Mouse (Mus musculus): ENCODE measurements around the gene Fcho2. TPM values are rescaled to one million over a fixed set of nuclear protein-coding genes. Genes with fewer than 3 reads are reported as not detected.

The Fcho2 gene
- polyA plus RNA-seq, 1 experiment from 2014 or later: 37.5 TPM

DNA sequence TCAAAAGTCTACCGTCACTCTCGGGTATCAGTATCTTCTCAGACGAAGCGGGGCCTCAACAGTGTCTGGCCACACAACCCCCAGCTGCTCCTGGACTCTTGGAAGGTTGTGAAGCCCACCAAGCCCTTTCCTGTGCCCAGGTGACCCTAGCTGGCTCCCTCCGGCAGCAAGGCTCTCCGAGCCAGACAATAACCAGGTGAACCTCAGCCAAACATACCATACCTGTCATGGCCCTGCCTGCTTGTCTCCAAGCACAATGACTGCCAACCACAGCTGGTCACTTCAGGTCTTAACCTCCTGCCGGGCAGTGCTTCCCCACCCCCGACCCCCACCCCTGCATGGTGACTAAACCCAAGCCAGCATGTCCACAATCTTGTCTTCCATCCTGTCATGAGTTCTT, 112.9 kb downstream of the Fcho2 start:
- no peak overlapping the region for H3K4me2 ChIP-seq (replicated peaks; ENCODE audit: low read depth, low read length)
- H3K9me3 ChIP-seq (ENCODE audit: low read length): no peaks in the 10 kb centered on the region
- H3K27me3 ChIP-seq (ENCODE audit: insufficient read depth, low read length): no peaks in the 10 kb centered on the region
- no peak overlapping the region for H3K4me3 ChIP-seq (ENCODE audit: low read length)
- H3K4me1 ChIP-seq (ENCODE audit: insufficient read depth, low read length): peaks cover 3% of the 10 kb centered on the region; the same call in 1 of the 2 replicates
- 84% methylated on average over 8 of the region's 8 CpGs for WGBS
- no peak overlapping the region for H3K27ac ChIP-seq (ENCODE audit: low read length)
- no peak overlapping the region for H3K9ac ChIP-seq (replicated peaks; ENCODE audit: low read length)
- no peaks in the 10 kb centered on the region for H3K36me3 ChIP-seq (ENCODE audit: insufficient read depth, low read length)
- ATAC-seq (ENCODE audit: low FRiP score, low TSS enrichment): no peak

GRCm38 (mm10) chr13:98701309-98701675, 114.0 kb downstream of the Fcho2 start:
- H3K4me2 ChIP-seq (replicated peaks; ENCODE audit: low read depth, low read length): no peak overlapping the region
- 86% methylated on average over 5 of the region's 5 CpGs for WGBS

GRCm38 (mm10) chr13:98700661-98701308, 114.5 kb downstream of the Fcho2 start:
- H3K36me3 ChIP-seq (ENCODE audit: insufficient read depth, low read length): no peaks in the 10 kb centered on the region
- no peak overlapping the region for H3K9ac ChIP-seq (replicated peaks; ENCODE audit: low read length)
- WGBS: 62% methylated on average over 10 of the region's 10 CpGs
- H3K27me3 ChIP-seq (ENCODE audit: insufficient read depth, low read length): 0 out of 2 replicates have a peak, but pooled peaks cover 2% of the 10 kb centered on the region
- ATAC-seq (ENCODE audit: low FRiP score, low TSS enrichment): no peak
- no peaks in the 10 kb centered on the region for H3K9me3 ChIP-seq (ENCODE audit: low read length)
- H3K4me3 ChIP-seq (ENCODE audit: low read length): no peak overlapping the region
- peak overlapping the region; percentile 6; the same call in 1 of the 2 replicates for H3K27ac ChIP-seq (ENCODE audit: low read length)
- H3K4me1 ChIP-seq (ENCODE audit: insufficient read depth, low read length): peaks cover 3% of the 10 kb centered on the region
- no peak overlapping the region for H3K4me2 ChIP-seq (replicated peaks; ENCODE audit: low read depth, low read length)

More at GRCm38 (mm10) chr13:98701309-98701675, 114.0 kb downstream of the Fcho2 start:
- Histone ChIP-seq H3K9ac (replicated peaks; ENCODE audit: low read length) (no peak overlapping the region), H3K4me1 (ENCODE audit: insufficient read depth, low read length) (peaks cover 3% of the 10 kb centered on the region; the same call in 1 of the 2 replicates), H3K27ac (ENCODE audit: low read length) (peak overlapping the region; percentile 6; the same call in 1 of the 2 replicates), H3K36me3 (ENCODE audit: insufficient read depth, low read length) (no peaks in the 10 kb centered on the region), H3K9me3 (ENCODE audit: low read length) (no peaks in the 10 kb centered on the region), H3K27me3 (ENCODE audit: insufficient read depth, low read length) (no peaks in the 10 kb centered on the region), H3K4me3 (ENCODE audit: low read length) (no peak overlapping the region)
- no peak for ATAC-seq (ENCODE audit: low FRiP score, low TSS enrichment)

DNA sequence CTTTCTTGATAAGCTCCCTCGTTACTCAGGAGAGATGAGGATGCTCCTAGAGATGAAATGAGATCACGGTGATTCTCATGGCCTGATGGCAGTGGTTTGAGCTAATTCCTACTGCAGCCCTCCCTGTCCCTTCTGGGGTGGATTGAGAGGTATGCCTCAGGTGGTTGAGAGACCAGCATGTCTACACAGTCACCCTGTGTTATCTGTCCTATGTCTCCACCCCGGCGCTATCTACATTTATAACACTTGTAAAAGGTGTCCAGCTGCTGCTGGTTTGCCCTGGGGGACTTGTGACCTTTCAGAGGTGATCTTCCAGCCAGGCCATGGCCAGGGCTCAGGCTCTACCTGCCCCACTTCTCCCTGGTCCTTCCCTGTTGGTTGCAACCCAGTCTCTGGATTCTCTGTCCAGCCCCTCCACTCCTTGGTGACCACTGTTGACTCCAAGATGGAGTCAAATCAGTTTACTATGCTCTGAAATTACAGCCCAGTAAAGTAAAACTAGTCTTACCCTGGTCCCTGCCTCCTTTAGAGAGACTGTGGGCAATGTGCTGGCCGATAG, 115.2 kb downstream of the Fcho2 start:
- Histone ChIP-seq H3K9ac (replicated peaks; ENCODE audit: low read length) (no peak overlapping the region), H3K36me3 (ENCODE audit: insufficient read depth, low read length) (no peaks in the 10 kb centered on the region), H3K27ac (ENCODE audit: low read length) (no peak overlapping the region; the same call in 1 of the 2 replicates), H3K9me3 (ENCODE audit: low read length) (no peaks in the 10 kb centered on the region), H3K4me2 (replicated peaks; ENCODE audit: low read depth, low read length) (no peak overlapping the region), H3K27me3 (ENCODE audit: insufficient read depth, low read length) (peaks cover 9% of the 10 kb centered on the region; the same call in 1 of the 2 replicates), H3K4me3 (ENCODE audit: low read length) (no peak overlapping the region), H3K4me1 (ENCODE audit: insufficient read depth, low read length) (peaks cover 11% of the 10 kb centered on the region)
- 64% methylated on average over 5 of the region's 5 CpGs for WGBS
- ATAC-seq (ENCODE audit: low FRiP score, low TSS enrichment): no peak

GRCm38 (mm10) chr13:98699051-98699744, 116.1 kb downstream of the Fcho2 start:
- Histone ChIP-seq H3K4me3 (ENCODE audit: low read length) (no peak overlapping the region), H3K9ac (replicated peaks; ENCODE audit: low read length) (no peak overlapping the region), H3K4me2 (replicated peaks; ENCODE audit: low read depth, low read length) (no peak overlapping the region), H3K36me3 (ENCODE audit: insufficient read depth, low read length) (no peaks in the 10 kb centered on the region), H3K27ac (ENCODE audit: low read length) (peak overlapping the region; percentile 60; the same call in 1 of the 2 replicates), H3K27me3 (ENCODE audit: insufficient read depth, low read length) (peaks cover 9% of the 10 kb centered on the region; the same call in 1 of the 2 replicates), H3K4me1 (ENCODE audit: insufficient read depth, low read length) (peaks cover 16% of the 10 kb centered on the region), H3K9me3 (ENCODE audit: low read length) (no peaks in the 10 kb centered on the region)
- ATAC-seq (ENCODE audit: low FRiP score, low TSS enrichment): peak; percentile 33; the same call in 1 of the 2 replicates
- 36% methylated on average over 14 of the region's 14 CpGs for WGBS

DNA sequence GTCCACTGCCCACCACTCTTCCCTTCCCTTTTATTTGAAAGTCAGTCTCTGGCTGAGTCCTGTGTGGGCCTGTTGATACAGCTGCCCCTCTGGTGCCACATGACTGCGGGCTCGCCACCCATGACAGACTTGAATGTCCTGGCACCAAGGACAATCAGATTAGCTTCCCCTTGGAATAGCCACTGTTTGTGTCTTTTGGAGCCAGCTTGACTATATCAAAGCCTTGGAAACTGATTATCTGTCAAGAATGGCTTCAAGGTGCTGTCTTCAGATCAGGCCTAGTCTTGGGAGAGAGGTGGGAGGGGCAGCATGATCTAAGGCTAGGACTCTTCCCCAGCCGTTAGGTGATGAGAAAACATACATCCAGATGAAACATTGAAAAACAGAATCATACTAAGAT, 118.5 kb downstream of the Fcho2 start:
- 85% methylated on average over 3 of the region's 3 CpGs for WGBS

DNA sequence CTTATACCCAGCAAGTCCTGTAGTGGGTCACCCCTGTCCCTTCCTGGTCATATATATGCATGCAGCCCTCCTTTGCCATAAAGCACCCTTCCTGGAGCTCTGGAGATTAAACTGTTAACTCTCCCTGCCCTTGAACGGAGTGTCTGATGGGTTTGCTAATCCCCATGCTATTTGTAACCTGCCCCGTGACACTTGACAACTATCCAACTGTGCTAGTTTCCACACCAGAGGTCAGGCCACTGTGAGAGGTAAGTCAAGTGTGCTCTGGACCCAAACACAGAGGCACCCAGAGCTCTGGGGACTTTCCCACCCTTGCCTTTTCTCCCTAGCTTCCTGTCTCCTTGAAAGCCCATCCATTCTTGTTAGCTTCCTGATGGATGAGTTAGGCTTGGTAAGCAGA, 119.7 kb downstream of the Fcho2 start:
- Histone ChIP-seq H3K27me3 (ENCODE audit: insufficient read depth, low read length) (peaks cover 16% of the 10 kb centered on the region; the same call in 1 of the 2 replicates), H3K36me3 (ENCODE audit: insufficient read depth, low read length) (no peaks in the 10 kb centered on the region), H3K4me3 (ENCODE audit: low read length) (0 out of 2 replicates have a peak overlapping the region, but pooled peaks have one; percentile 44), H3K4me2 (replicated peaks; ENCODE audit: low read depth, low read length) (peak overlapping the region; percentile 68), H3K9me3 (ENCODE audit: low read length) (no peaks in the 10 kb centered on the region), H3K4me1 (ENCODE audit: insufficient read depth, low read length) (peaks cover 18% of the 10 kb centered on the region), H3K9ac (replicated peaks; ENCODE audit: low read length) (no peak overlapping the region), H3K27ac (ENCODE audit: low read length) (peak overlapping the region; percentile 44)
- 0 out of 2 replicates have a peak, but pooled peaks have one; percentile 5 for ATAC-seq (ENCODE audit: low FRiP score, low TSS enrichment)
- 34% methylated on average over 2 of the region's 2 CpGs for WGBS

More for the DNA sequence above, 118.5 kb downstream of the Fcho2 start:
- Histone ChIP-seq H3K4me2 (replicated peaks; ENCODE audit: low read depth, low read length) (no peak overlapping the region), H3K4me3 (ENCODE audit: low read length) (no peak overlapping the region), H3K9ac (replicated peaks; ENCODE audit: low read length) (no peak overlapping the region), H3K27me3 (ENCODE audit: insufficient read depth, low read length) (peaks cover 16% of the 10 kb centered on the region; the same call in 1 of the 2 replicates), H3K9me3 (ENCODE audit: low read length) (no peaks in the 10 kb centered on the region), H3K27ac (ENCODE audit: low read length) (no peak overlapping the region), H3K4me1 (ENCODE audit: insufficient read depth, low read length) (peaks cover 18% of the 10 kb centered on the region), H3K36me3 (ENCODE audit: insufficient read depth, low read length) (no peaks in the 10 kb centered on the region)
- ATAC-seq (ENCODE audit: low FRiP score, low TSS enrichment): no peak

- Histone ChIP-seq H3K27ac (ENCODE audit: low read length) (peak within 1 kb of the TSS; percentile 44), H3K9me3 (ENCODE audit: low read length) (no peaks in the 10 kb centered on the region), H3K27me3 (ENCODE audit: insufficient read depth, low read length) (peaks cover 16% of the 10 kb centered on the region; the same call in 1 of the 2 replicates), H3K9ac (replicated peaks; ENCODE audit: low read length) (peak within 1 kb of the TSS; percentile 66), H3K4me2 (replicated peaks; ENCODE audit: low read depth, low read length) (peak within 1 kb of the TSS; percentile 68), H3K4me1 (ENCODE audit: insufficient read depth, low read length) (peaks cover 18% of the 10 kb centered on the region), H3K4me3 (ENCODE audit: low read length) (peak within 1 kb of the TSS; percentile 44), H3K36me3 (ENCODE audit: insufficient read depth, low read length) (no peaks in the 10 kb centered on the region)
- ATAC-seq (ENCODE audit: low FRiP score, low TSS enrichment): peak; percentile 90
- whole genome bisulfite sequencing: 5% methylated on average over 40 of the region's 44 CpGs
Observed at GRCm38 (mm10) chr13:98694773-98695314, 120.4 kb downstream of the Fcho2 start, which contains the start of gene Tmem171. Gene Tmem171, minus strand, starts transcription at chr13:98694834.

- 0 out of 2 replicates have a peak overlapping the region, but pooled peaks have one; percentile 13 for H3K4me2 ChIP-seq (replicated peaks; ENCODE audit: low read depth, low read length)
- no peaks in the 10 kb centered on the region for H3K9me3 ChIP-seq (ENCODE audit: low read length)
- H3K9ac ChIP-seq (replicated peaks; ENCODE audit: low read length): no peak overlapping the region
- 82% methylated on average over 11 of the region's 11 CpGs for WGBS
- no peak for ATAC-seq (ENCODE audit: low FRiP score, low TSS enrichment)
- no peak overlapping the region for H3K4me3 ChIP-seq (ENCODE audit: low read length)
- peaks cover 16% of the 10 kb centered on the region; the same call in 1 of the 2 replicates for H3K27me3 ChIP-seq (ENCODE audit: insufficient read depth, low read length)
- no peaks in the 10 kb centered on the region for H3K36me3 ChIP-seq (ENCODE audit: insufficient read depth, low read length)
- peaks cover 16% of the 10 kb centered on the region for H3K4me1 ChIP-seq (ENCODE audit: insufficient read depth, low read length)
- H3K27ac ChIP-seq (ENCODE audit: low read length): peak overlapping the region; percentile 15; the same call in 1 of the 2 replicates
Observed at GRCm38 (mm10) chr13:98693316-98693715, 121.9 kb downstream of the Fcho2 start.
